Mouse (Mus musculus): ENCODE data around the gene Samd3. TPM values are rescaled to one million over a fixed set of nuclear protein-coding genes. Genes with fewer than 3 reads are reported as not detected.

The Samd3 gene
- polyA plus RNA-seq (2014; fragmentation: Illumina TruSeq; extraction: RNeasy Lipid Tissue Mini Kit (QIAGEN cat#74804); ENCODE audit: low read depth, low replicate concordance), result 0.41 TPM

GRCm38 (mm10) chr10:26229488-26229887, at the start of gene Samd3:
Samd3 (plus strand) TSS chr10:26229707.

Other genes with a start within 250 kb of the Samd3 start
- not detected for gene Gm9767, start 151.5 kb upstream of the Samd3 start, polyA plus RNA-seq (2014; fragmentation: Illumina TruSeq; extraction: RNeasy Lipid Tissue Mini Kit (QIAGEN cat#74804); ENCODE audit: low read depth, low replicate concordance)
- 6.0 TPM for gene Tmem200a, start 150.7 kb upstream of the Samd3 start, polyA plus RNA-seq (2014; fragmentation: Illumina TruSeq; extraction: RNeasy Lipid Tissue Mini Kit (QIAGEN cat#74804); ENCODE audit: low read depth, low replicate concordance)
- gene L3mbtl3, start 146.3 kb downstream of the Samd3 start, polyA plus RNA-seq (2014; fragmentation: Illumina TruSeq; extraction: RNeasy Lipid Tissue Mini Kit (QIAGEN cat#74804); ENCODE audit: low read depth, low replicate concordance), result 22.7 TPM

Measured in sigmoid colon, adult 10 weeks (tissue).